Mouse (Mus musculus): ENCODE data around the gene Epn2. TPM values are rescaled to one million over a fixed set of nuclear protein-coding genes. Genes with fewer than 3 reads are reported as not detected.

The Epn2 gene
- total and polyA plus RNA-seq, 3 experiments: 8.6 to 12.5 TPM; not detected in 1

GRCm38 (mm10) chr11:61618571-61618970 is 39.1 kb upstream of the Epn2 start:
- 0 out of 4 replicates have a peak, but pooled peaks cover 0 to 2% of the 10 kb centered on the region in 2 experiments for H3K4me1 ChIP-seq (ENCODE audit: control insufficient read depth in 1 of 2, insufficient read depth in 2 of 2, low read length in 2 of 2)
- H3K27me3 ChIP-seq (ENCODE audit: control insufficient read depth in 1 of 2, insufficient read depth in 2 of 2, low read length in 2 of 2): no peaks in the 10 kb centered on the region; a peak in 1 of 4 replicates
- H3K79me2 ChIP-seq (ENCODE audit: control insufficient read depth, insufficient read depth, low read length, poor library complexity): no peaks in the 10 kb centered on the region
- no peak for DNase-seq (ENCODE audit: low read depth, low spot score)
- H3K4me3 ChIP-seq (ENCODE audit: control insufficient read depth in 1 of 2, insufficient read depth in 1 of 2, low read depth in 2 of 2, low read length in 2 of 2): no peak overlapping the region
- no peaks in the 10 kb centered on the region for H3K36me3 ChIP-seq (ENCODE audit: control insufficient read depth in 1 of 2, insufficient read depth in 2 of 2, low read length in 2 of 2)
- no peak overlapping the region for H3K27ac ChIP-seq (ENCODE audit: control insufficient read depth, low read depth, low read length)
- TF ChIP-seq MEF2A (IDR thresholded peaks at IDR 0.05; ENCODE audit: extremely low read depth, insufficient replicate concordance, low read depth, low read length, poor library complexity, severe bottlenecking) (no peak), CHD1 (IDR thresholded peaks at IDR 0.05; ENCODE audit: low read depth, low read length) (no peak)
- no peaks in the 10 kb centered on the region for H3K9me3 ChIP-seq (replicated peaks; ENCODE audit: insufficient read depth, low read length)
- H3K9ac ChIP-seq (ENCODE audit: control insufficient read depth, low read depth, low read length, poor library complexity, severe bottlenecking): no peak overlapping the region

- no peaks in the 10 kb centered on the region for H3K9me3 ChIP-seq (replicated peaks; ENCODE audit: insufficient read depth, low read length)
- 0 out of 4 replicates have a peak, but pooled peaks cover 0 to 2% of the 10 kb centered on the region in 2 experiments for H3K4me1 ChIP-seq (ENCODE audit: control insufficient read depth in 1 of 2, insufficient read depth in 2 of 2, low read length in 2 of 2)
- H3K79me2 ChIP-seq (ENCODE audit: control insufficient read depth, insufficient read depth, low read length, poor library complexity): no peaks in the 10 kb centered on the region
- H3K36me3 ChIP-seq (ENCODE audit: control insufficient read depth in 1 of 2, insufficient read depth in 2 of 2, low read length in 2 of 2): no peaks in the 10 kb centered on the region
- no peaks in the 10 kb centered on the region; a peak in 1 of 4 replicates for H3K27me3 ChIP-seq (ENCODE audit: control insufficient read depth in 1 of 2, insufficient read depth in 2 of 2, low read length in 2 of 2)
- no peak for TF ChIP-seq ZNF384 (IDR thresholded peaks at IDR 0.05; ENCODE audit: low read depth, low read length)
- H3K4me3 ChIP-seq (ENCODE audit: control insufficient read depth in 1 of 2, insufficient read depth in 1 of 2, low read depth in 2 of 2, low read length in 2 of 2): no peak overlapping the region
- no peak overlapping the region for H3K27ac ChIP-seq (ENCODE audit: control insufficient read depth, low read depth, low read length)
- no peak for DNase-seq (ENCODE audit: low read depth, low spot score)
- no peak overlapping the region for H3K9ac ChIP-seq (ENCODE audit: control insufficient read depth, low read depth, low read length, poor library complexity, severe bottlenecking)
These were observed 38.6 kb upstream of the Epn2 start for GRCm38 (mm10) chr11:61618131-61618530.

- H3K79me2 ChIP-seq (ENCODE audit: control insufficient read depth, insufficient read depth, low read length, poor library complexity): no peaks in the 10 kb centered on the region
- H3K27me3 ChIP-seq (ENCODE audit: control insufficient read depth in 1 of 2, insufficient read depth in 2 of 2, low read length in 2 of 2): no peaks in the 10 kb centered on the region; a peak in 1 of 4 replicates
- no peaks in the 10 kb centered on the region for H3K36me3 ChIP-seq (ENCODE audit: control insufficient read depth in 1 of 2, insufficient read depth in 2 of 2, low read length in 2 of 2)
- H3K27ac ChIP-seq (ENCODE audit: control insufficient read depth, low read depth, low read length): no peak overlapping the region
- no peak overlapping the region for H3K4me3 ChIP-seq (ENCODE audit: control insufficient read depth in 1 of 2, insufficient read depth in 1 of 2, low read depth in 2 of 2, low read length in 2 of 2)
- H3K9ac ChIP-seq (ENCODE audit: control insufficient read depth, low read depth, low read length, poor library complexity, severe bottlenecking): no peak overlapping the region
- DNase-seq (ENCODE audit: low read depth, low spot score): no peak
- no peaks in the 10 kb centered on the region for H3K9me3 ChIP-seq (replicated peaks; ENCODE audit: insufficient read depth, low read length)
- TF ChIP-seq GATA1 (IDR thresholded peaks at IDR 0.05; ENCODE audit: low read depth, low read length): no peak
- TF ChIP-seq ZKSCAN1 (IDR thresholded peaks at IDR 0.05; ENCODE audit: low read depth, low read length): no peak
- TF ChIP-seq KAT2A (conservative IDR thresholded peaks at IDR 0.05; ENCODE audit: low read depth, low read length): no peak
- TF ChIP-seq POLR2A (IDR thresholded peaks at IDR 0.05; ENCODE audit: control insufficient read depth in 1 of 2, insufficient read depth in 1 of 2, low read depth in 1 of 2, low read length in 2 of 2, poor library complexity in 1 of 2): no peak
- no peak for TF ChIP-seq CTCF (IDR thresholded peaks at IDR 0.05 in 2 of 3, conservative IDR thresholded peaks at IDR 0.05 in 1 of 3; ENCODE audit: control insufficient read depth in 1 of 3, insufficient read depth in 1 of 3, low read depth in 2 of 3, low read length in 3 of 3, poor library complexity in 1 of 3, severe bottlenecking in 1 of 3)
- TF ChIP-seq NRF1 (IDR thresholded peaks at IDR 0.05; ENCODE audit: insufficient read depth, low read depth, low read length, poor library complexity, severe bottlenecking): no peak
- no peak for TF ChIP-seq TAL1 (IDR thresholded peaks at IDR 0.05; ENCODE audit: low read length)
- no peak for TF ChIP-seq SMC3 (IDR thresholded peaks at IDR 0.05; ENCODE audit: low read depth, low read length)
- no peak for TF ChIP-seq MAFK (IDR thresholded peaks at IDR 0.05; ENCODE audit: borderline replicate concordance, low read depth, low read length)
- TF ChIP-seq MEF2A (IDR thresholded peaks at IDR 0.05; ENCODE audit: extremely low read depth, insufficient replicate concordance, low read depth, low read length, poor library complexity, severe bottlenecking): no peak
- TF ChIP-seq RAD21 (IDR thresholded peaks at IDR 0.05; ENCODE audit: low read depth, low read length): no peak
- TF ChIP-seq USF1 (IDR thresholded peaks at IDR 0.05; ENCODE audit: low read depth, low read length): no peak
- no peak for TF ChIP-seq POLR2AphosphoS5 (IDR thresholded peaks at IDR 0.05; ENCODE audit: borderline replicate concordance, low read depth, low read length)
- 0 out of 4 replicates have a peak, but pooled peaks cover 0 to 2% of the 10 kb centered on the region in 2 experiments for H3K4me1 ChIP-seq (ENCODE audit: control insufficient read depth in 1 of 2, insufficient read depth in 2 of 2, low read length in 2 of 2)
These were observed 37.9 kb upstream of the Epn2 start for GRCm38 (mm10) chr11:61617293-61617975.
